Mouse (Mus musculus): Measurements from ENCODE around the gene Rmi1.

- TF ChIP-seq MYC (IDR thresholded peaks at IDR 0.05; ENCODE audit: low read depth, low read length) = no peak
- TF ChIP-seq CTCF (IDR thresholded peaks at IDR 0.05 in 2 of 3, conservative IDR thresholded peaks at IDR 0.05 in 1 of 3; ENCODE audit: control insufficient read depth in 1 of 3, insufficient read depth in 1 of 3, low read depth in 2 of 3, low read length in 3 of 3, poor library complexity in 1 of 3, severe bottlenecking in 1 of 3) = no peak
- no peak for TF ChIP-seq ZMIZ1 (IDR thresholded peaks at IDR 0.05; ENCODE audit: low read depth, low read length)
- TF ChIP-seq USF1 (IDR thresholded peaks at IDR 0.05; ENCODE audit: low read depth, low read length) = no peak
- TF ChIP-seq POLR2A (IDR thresholded peaks at IDR 0.05; ENCODE audit: control insufficient read depth in 1 of 2, insufficient read depth in 1 of 2, low read depth in 1 of 2, low read length in 2 of 2, poor library complexity in 1 of 2) = no peak
- no peak for TF ChIP-seq TBP (IDR thresholded peaks at IDR 0.05; ENCODE audit: low read depth, low read length)
- no peak for TF ChIP-seq NRF1 (IDR thresholded peaks at IDR 0.05; ENCODE audit: insufficient read depth, low read depth, low read length, poor library complexity, severe bottlenecking)
These were observed 50.2 kb downstream of the Rmi1 start for GRCm38 (mm10) chr13:58452246-58452645.

Measured in MEL (cell line).